Mouse (Mus musculus) monocyte, adult 2 months (primary cell): ENCODE results near the gene Ano10.
"Not testable (repeated sequence)": the region's sequence is repeated elsewhere in the genome, so short reads cannot be mapped to it uniquely, and the experiment has no call there.

ENCODE experiments used
- DNase-seq, 2 experiments: peaks; one replicate each; pipeline ENCODE4 v3.0.0; 2022; ENCODE audit warnings: low spot score in 2 of 2, low read depth in 1 of 2

Gene Ano10

DNA sequence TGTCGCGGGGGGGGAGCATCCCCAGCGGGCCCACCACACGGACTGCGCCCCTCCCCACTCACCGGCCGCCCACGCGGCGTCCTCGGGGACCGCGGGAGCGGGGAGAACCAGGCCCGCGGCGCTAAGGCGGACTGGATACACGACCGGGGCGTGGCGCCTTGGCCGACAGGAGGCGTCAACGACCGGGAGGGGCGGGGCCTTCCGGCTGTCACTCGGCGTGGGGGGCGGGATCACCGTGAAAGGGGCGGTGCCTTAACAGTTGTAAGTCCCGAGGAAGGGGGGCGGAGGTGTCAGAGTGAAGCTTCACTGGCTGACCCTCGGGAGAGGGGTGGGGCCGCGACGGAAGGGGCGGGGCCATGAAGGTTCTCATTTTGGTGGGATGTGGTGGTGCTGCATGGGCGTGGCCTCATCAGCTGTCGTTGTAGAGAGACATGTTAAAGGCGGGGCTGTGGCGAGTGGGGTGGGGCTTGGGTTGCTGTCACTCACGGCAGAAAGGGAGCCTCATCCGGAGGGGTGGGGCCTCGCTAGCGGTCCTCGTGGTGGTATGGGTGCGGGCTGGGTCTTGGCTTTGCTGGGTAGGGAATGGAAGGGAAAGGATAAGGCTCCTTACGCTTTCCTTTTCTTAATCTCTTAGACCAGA lies at the start of gene Ano10:
Ano10 (minus strand) TSS at position 182 of the 640 bp plus-strand sequence.
- peak; percentile 95 to 97 for DNase-seq

DNA sequence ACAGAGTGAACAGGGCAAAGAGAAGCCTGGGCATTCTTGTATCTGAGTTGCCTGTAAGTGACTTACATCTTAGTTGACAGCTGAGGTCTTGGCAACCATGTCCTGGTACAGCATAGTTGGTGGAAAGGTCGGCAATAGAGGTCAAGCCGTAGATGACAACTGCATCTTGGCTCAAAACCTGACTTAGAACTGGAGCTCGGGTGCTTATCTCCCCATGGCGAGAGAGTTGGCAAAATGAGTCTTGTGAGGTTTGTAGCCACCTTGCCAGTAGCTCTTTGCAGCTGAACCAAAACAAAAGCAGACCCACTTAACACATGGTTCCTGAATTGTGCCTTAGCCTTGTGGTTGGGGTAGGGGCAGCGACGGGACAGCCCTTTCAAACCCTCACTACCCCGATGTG lies 49.2 kb upstream of the Ano10 start:
- DNase-seq, result no peak

DNA sequence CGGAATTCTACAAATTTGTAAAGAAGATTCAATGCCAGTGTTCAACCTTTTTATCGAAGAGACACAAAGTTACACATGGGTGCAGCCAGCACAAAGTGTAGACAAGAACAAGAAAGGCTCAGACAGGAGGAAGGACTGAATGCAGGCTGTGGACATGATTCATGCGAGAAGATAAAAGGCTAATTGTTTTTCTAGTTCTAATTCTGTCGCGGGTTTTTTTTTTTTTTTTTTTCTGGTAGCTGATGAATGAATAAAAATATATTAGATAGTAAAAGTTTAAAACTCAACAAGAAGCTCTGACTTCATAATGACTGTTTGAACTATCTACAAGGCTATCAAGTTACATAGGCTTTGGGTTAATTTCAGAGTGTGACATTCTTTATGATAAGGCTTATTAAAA lies 45.7 kb upstream of the Ano10 start:
- no peak for DNase-seq

DNA sequence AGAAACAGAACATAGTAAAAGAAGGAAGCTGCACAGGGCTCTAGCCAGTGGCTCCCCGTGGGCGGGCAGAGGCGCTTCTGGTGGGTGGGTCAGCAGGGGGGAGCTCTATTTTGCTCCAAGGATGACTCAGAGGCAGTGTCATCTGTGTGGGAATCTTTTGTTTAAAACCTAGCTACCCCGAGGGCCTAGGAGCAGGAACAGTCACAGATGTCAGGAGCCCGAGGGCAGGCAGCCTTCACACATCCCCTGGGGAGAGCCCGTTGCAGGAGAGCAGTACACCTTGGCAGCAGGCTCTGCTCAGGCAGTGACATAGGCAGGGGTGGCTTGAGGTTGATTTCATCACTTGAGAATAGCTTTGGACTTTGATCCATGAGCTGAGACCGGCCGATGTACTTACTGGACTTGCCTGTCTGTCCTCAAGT lies 43.3 kb upstream of the Ano10 start:
- DNase-seq, result no peak

DNA sequence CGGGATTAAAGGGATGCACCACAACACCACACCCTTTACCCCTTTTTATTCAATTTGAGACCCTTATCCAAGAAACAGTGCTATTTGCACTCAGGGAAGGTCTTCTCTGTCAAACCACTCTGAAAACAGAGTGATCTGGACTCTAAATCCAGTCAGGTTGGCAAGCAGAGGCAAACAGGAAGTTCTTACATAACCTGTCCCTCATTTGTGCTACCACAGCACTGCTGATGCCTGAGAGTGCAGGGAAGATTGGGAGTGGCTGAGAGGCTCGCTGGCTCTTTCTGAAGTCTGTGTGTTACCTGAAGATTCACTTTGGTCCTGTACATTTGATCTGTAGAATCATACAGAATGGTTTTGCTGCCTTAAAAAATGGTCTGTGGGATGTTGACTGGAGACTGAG lies 42.5 kb upstream of the Ano10 start:
- DNase-seq, result no peak

DNA sequence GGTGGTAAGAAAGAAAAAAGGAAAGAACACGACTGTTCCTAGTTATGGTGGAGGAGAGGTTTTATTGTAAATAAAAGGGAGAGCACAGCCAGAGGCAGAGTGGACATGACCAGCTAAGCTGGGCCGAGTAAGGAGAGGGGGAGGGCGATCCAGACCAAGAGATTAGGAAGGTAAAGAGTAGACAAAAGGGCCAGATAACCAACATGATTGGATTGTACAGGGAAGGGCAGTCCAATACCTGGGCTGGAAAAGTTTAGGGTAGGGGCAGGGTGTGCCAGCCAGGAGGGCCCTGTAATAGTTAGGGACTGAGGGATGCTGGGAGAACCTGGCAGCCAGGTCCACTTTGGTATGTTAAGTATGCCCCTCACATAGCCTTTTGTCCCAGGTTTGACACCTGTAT lies 34.0 kb upstream of the Ano10 start:
- DNase-seq, result no peak

DNA sequence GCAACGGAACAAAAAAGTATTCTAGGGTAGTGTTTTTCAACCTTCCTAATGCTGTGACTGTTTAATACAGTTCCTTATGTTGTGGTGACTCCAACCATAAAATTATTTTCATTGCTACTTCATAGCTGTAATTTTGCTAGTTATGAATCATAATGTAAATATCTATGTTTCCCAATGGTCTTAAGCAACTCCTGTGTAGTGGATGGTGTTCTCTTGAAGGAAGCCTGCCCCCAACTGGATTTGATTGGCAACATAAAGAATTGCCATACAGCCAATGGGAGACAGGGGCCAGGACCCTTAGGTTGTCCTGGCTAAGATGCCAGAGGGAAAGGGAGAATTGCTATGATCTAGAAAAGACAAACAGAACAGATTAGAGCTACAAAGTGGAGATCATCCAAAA lies 31.8 kb upstream of the Ano10 start:
- no peak for DNase-seq

DNA sequence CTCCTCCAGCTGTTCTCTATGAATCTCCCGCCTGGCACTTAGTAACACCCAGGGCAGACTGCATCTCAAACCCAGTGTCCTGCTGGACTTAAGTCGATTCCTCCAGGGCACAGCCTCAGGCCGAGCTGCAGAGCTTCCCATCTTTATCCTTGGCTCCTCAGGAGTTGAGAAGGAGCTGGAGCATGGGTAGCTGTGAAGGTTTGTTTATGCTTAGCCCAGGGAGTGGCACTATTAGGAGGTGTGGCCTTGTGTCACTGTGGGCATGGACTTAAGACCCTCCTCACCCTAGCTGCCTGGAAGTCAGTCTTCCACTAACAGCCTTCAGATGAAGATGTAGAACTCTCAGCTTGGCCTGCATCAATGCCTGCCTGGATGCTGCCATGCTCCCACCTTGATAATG lies 28.1 kb upstream of the Ano10 start:
- DNase-seq, result no peak

DNA sequence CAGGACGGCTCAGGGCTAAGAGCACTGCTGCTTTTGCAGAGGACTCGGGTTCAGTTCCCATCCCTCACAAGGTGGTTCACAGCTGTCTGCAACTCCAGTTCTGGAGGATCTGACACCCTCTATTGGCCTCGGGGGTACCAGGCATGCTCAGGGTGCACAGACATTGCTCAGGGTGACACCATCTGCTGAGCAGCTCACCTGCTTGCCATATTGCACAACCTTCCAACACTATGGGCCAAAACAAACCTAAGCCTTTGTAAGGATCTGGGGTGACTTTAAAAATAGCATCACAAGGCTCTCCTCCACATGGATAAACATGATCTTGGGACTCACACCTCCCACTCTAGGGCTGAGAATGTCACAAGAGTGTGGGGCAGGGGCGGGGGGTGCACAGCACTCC lies 26.4 kb upstream of the Ano10 start:
- no peak for DNase-seq

DNA sequence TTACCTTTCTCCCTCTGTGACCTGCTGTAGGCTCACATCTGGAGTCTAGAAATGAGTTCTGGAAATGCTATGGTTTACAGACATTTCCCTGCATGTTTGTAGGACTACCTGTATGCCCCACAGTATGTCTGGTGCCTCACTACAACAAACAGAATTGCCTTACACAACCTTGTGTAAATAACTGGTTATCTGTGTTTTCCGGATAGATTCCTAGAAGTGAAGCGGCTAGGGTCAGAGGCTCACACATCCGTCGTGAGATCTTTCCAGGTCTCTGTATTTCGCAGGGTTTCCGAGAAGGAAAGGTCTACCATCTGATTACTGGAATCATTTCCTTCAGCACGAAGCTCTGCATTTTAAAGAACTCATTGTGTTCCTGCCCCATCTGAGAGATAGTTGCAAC lies 22.3 kb upstream of the Ano10 start:
- no peak for DNase-seq

DNA sequence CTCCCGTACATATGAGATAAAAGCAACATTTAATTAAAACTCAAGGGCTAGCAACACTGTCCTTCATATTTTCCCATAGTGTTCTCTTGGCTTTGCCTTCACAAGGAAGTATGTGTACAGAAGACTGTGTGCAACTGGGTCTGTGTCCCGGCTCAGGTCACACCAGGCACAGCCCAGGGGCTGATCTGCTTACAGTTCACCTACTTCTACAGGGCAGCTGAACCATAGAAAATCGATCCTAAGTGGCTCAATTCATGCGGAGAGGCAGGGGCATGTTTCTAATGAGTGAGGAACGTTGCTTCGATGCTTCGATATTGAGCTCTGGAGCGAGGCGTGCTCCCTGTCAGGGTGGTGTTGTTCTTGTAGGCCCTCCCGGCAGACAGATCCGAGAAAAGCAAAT lies 21.3 kb upstream of the Ano10 start:
- no peak for DNase-seq

DNA sequence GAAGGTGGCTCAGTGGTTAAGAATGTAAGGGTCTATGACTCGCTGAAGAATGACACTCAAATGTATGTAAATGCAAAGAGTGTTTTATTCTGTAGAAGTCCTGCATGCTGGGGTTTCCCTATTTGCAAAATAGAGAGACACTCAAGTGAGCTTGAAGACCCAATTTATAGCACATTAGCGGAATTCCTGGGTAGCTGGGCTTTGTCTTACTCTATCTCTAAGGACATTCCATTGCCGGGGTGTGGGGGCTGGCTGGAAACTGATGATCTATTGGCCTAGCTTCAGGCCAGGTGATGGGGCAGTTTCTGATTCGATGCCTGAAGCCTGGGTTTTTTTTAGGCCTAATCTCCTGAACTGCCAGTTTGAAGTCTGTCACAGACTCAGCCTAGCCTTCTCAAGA lies 20.7 kb upstream of the Ano10 start:
- DNase-seq, result no peak

DNA sequence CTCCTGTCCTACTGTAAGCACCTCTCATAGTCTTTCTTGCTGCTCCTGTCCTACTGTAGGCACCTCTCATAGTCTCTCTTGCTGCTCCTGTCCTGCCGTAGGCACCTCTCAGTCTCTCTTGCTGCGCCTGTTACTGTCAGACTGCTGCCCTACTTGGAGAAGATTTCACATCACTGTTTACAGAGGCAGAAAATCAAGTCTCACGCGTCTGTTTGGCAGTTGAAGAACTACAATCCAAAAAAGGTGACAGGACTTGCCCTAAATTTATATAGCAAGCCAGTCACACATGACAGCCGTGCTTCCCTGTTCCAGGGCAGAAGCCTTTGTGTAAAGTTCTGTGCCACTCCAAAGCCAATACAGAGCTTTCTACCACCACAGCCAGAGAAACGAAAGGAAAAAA lies 20.2 kb upstream of the Ano10 start:
- DNase-seq, result no peak

DNA sequence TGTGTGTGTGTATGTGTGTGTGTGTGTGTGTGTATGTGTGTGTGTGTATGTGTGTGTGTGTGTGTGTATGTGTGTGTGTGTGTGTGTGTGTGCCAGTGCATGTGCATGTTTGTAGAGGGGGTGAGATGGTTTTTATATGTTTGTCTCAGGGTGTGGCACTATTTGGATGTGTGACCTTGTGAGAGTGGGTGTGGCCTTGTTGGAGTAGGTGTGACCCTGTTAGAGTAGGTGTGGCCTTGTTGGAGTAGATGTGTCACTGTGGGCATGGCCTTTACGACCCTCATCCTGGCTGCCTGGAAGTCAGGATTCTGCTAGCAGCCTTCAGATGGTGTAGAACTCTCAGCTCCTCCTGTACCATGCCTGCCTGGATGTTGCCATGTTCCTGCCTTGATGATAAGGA lies 18.9 kb upstream of the Ano10 start:
- DNase-seq, result not testable (repeated sequence)

DNA sequence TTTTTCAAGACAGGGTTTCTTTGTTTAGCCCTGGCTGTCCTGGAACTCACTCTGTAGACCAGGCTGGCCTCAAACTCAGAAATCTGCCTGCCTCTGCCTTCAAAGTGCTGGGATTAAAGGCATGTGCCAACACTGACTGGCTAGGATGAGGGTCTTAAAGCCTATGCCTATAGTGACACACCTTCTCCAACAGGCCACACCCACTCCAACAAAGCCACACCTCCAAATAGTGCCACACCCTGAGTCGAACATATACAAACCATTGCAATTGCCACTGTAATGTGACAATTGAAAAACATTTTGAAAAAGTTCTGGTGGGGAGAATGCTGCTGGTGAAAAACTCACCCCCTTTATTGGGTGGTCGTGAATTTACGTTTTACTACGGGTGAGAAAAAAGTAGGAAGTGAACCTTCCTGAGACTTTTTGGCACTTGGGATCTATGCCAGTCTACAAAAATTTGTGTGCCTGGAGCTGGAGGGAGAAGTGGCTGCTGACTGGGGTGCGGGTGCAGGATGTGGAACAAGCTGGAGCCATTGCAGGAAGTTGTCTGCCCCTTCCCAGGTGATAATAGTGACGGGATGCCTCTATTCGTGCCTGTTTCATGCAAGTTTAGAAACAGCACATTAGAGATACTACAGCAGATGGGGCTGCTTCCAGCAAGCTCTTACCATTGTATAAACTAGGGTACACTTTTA lies 18.2 kb upstream of the Ano10 start:
- no peak for DNase-seq

DNA sequence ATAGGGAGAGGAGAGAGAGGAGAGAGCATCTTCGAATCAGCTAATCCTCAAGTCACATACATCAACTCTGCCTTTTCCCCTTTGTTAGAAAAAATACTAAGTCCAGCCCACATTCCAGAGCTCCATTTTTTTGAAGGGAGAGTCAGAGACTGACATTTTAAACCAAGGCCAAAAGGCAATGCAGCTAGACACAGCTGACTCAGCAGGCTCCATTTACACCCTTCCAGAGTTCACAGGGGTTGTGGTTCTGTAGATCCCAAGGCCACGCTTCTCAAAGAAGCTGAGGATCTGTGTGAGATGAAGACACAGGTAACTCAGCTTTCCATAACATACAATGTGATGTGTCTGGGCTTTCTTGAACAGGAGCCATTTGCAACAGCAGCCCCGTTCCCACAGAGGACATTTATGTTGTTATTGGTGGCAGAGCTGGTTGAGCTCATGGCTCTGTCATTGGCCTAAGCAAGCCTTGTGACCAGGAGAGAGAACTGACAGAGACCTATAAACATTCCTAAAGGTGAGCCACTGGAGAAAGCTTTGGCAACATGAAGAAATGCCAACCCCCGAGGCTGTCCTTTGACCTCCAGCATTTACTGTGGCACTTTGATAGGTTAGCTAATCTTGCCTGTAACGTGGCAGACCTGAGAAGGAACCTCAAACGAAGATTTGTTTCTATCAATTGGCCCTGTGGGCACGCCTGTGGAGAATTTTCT lies 17.0 kb upstream of the Ano10 start:
- DNase-seq, result no peak

DNA sequence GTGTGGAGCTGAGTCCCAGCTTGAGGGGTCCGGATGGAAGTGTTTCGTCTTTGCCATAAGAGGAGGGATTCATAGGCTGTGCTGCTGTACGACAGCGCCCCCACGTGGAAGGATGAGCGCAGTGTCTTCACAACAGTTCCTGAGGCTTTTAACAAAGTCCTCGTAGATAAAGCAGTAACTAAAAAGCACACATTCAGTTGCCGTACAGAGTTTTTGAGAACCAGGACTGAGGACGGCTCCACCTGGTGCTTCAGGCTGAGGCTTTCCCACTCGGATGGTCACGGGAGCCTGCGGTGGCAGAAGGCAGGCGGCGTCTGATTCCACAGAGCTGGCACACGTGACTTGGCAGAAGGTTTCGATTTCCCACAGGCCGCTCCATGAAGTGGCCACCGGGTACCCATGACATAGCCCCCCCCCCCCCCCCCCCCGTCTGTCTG lies 16.4 kb upstream of the Ano10 start:
- peak; percentile 26 to 64 for DNase-seq

DNA sequence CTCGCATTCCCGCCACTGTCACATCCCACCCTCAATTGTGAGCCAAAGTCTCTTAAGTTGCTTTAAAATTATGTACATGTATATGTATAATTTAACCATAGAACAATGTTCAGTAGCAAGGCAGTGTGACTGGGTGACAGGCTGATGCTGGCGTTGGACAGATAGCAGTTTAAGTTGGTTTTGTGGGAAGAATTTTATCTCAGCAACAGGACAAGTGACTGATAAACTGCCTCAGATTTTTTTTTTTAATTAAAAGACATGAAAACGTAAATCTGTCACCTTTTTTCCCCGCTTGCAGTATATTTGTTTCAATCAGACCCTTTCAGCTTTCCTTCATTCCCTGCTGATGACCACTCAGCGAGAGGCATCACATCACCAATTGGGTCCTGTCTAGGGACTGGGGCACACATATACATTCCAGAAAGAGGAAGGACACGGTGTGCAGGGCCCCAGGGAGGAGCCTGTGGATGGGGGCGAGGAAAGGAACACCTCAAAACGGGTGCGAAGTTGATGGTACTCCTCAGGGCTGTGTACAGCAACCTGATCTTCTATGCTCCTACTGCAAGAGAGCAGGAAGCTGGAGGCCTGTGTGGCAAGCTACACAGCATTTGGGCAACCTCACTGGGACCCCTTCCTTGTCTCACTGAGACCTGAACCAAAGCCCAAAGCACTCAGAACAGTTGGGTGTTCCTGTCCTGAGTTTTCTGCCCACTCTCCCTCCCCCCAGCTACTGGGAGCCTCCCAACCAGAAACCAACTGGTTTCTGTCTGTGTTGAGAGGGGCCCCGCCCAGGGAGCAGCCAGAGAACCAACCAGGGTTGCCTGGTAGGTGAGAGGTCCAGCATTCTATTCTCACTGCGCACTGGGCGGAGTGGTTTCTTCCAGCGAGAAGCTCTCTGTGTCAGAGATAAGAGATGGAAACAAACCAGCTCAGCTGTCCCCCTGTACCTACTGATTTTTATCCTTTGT lies 15.1 kb upstream of the Ano10 start:
- DNase-seq, result no peak

DNA sequence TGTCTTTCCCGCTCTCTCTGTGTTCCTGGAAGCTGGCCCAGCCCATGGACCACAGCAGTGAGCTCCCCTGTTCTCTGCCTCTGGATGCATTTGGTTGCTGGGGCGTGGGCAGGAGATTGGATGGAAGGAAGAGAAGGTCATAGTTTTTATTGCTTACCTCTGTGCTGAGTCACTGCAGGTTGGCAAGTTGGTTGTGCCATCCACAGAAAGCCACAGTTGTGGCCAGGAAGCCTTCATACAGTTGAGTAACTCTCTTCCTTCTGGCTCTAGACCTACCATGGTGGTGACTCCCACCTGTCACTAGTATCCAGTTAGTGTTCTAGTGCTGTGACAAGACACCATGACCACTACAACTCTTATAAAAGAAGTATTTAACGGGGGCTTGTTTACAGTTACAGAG lies 11.1 kb upstream of the Ano10 start:
- DNase-seq, result no peak

DNA sequence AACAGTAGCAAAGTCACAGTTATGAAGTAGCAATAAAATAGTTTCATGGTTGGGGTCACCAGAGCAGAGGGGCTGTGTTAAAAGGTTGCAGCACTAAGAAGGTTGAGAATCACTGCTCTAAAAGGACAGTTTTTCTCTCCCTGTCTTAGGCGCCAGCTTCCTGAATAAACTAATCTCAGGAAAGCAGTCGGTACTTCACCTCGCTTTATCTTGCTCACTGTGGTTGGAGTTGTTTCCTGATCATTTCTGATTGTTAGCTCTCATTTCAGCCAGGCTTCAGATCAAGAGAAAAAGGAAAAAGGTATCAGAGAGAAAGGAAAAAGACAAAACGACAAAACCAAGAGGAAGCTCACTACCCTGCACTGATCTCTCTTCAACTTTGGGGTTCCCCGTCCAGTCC lies 1.9 kb upstream of the Ano10 start:
- DNase-seq, result no peak

DNA sequence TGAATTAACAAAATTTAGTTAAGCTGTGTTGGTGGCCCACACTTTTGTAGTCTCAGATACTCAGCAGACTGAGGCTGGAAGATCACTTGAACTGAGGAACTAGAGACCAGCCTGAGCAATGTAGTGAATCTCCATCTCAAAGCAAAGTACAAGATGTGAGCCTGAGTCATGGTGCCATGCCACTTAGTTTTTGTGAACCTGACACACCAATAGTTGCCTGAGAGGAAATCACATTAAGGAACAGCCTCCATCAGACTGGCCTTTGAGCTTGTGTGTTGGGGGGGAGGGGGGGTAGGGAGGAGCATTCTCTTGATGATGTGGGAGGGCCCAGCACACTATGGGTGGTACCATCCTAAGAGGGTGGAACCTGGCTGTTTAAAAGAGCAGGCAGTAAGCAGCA lies 1.2 kb upstream of the Ano10 start:
- no peak for DNase-seq
